ENCODE assay signal across 8 mouse cellular contexts in the genomic region with DNA sequence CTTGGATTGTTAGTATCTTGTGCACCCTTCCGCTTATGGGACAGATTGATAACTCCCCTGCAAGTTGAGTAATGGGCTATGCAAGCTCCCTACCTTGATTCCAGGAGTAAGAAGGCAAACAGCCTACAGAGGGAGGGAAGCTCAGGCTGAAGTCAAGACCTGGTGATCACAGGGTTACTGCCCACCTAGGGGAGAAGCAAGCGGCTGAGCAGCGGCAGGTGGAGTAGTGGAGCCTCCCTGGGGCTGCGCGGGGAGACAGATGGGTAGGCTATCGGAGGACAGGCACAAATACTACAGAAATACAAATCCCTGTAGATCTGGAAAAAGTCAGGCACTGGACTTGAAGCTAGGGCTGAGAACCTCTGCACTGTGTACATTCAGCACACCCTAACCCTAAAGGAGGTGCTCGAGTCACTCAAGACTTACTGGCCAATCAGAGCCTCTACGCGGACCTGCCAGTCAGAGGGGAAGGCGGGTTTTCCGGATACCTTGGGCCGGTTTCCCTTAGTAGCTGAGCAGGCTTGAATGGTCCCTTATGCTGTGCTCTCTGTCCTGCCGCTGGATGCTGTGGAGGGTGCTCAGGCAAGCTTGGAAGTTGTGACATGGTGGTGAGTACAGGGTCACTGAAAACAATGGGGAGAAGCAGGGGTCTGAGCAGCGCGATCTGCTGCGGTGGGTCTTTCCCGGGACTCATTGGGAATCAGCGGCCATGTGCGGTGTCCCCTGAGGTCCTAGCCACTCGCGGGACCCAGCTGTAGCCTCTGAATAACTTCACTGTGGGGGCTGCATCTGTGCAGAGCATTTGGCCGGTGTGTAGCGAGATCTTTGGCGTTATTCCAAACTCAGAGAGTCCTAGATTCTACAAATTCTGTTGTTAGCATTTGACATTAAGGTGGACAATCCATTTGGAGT. TPM values are rescaled to one million over a fixed set of nuclear protein-coding genes. Genes with fewer than 3 reads are reported as not detected.
A peak's percentile ranks its signal among the peaks of the same experiment; 100 is the strongest.
DNase-seq lines count a peak whose midpoint lies in the region; ATAC-seq and TF ChIP-seq lines count a peak whose summit lies in the region.
"Not testable (repeated sequence)": the region's sequence is repeated elsewhere in the genome, so short reads cannot be mapped to it uniquely, and the experiment has no call there.

A gene (plus strand): TSS at position 496 of the 912 bp plus-strand sequence.

- not testable (repeated sequence) for H3K9ac ChIP-seq in hindbrain, embryonic 15.5 days

- no CpG with 5 or more reads among the region's 24 CpGs for WGBS in hindbrain, embryonic 15.5 days

- DNase-seq in Patski (ENCODE audit: low read depth, low spot score) = not testable (repeated sequence)
- peak; percentile 81 to 87 for DNase-seq in cerebellum, postnatal 10 days
- DNase-seq in frontal cortex, postnatal 36 days (ENCODE audit: low spot score in 2 of 2) = peak; percentile 77 to 83
- peak; percentile 54 to 71 for DNase-seq in layer of hippocampus, postnatal 25 days (ENCODE audit: extremely low spot score in 1 of 2, low spot score in 1 of 2)
- peak; percentile 81 for DNase-seq in lung, postnatal 14 days
- DNase-seq in ovary, postnatal 36 days (ENCODE audit: low spot score) = peak; percentile 78
- DNase-seq in thymus, postnatal 25 days = peak; percentile 81

- H3K9me3 ChIP-seq in hindbrain, embryonic 15.5 days = not testable (repeated sequence)

- not testable (repeated sequence) for H3K27ac ChIP-seq in hindbrain, embryonic 15.5 days (replicated peaks)

- CTCF ChIA-PET in Patski (lab: Charles Lee) = not testable (repeated sequence)

- not testable (repeated sequence) for TF ChIP-seq CTCF in Patski (IDR thresholded peaks at IDR 0.05)

- ATAC-seq in Patski = peak; percentile 85
- not testable (repeated sequence) for ATAC-seq in hindbrain, embryonic 15.5 days (ENCODE audit: low FRiP score, low read depth)

- not testable (repeated sequence) for H3K4me2 ChIP-seq in hindbrain, embryonic 15.5 days

- in situ Hi-C loops in Patski (cut with MboI; ENCODE audit: low pct_unique_long_range_greater_than_20kb) = not testable (repeated sequence)

- POLR2A ChIA-PET in Patski (lab: Charles Lee) = not testable (repeated sequence)

- H3K36me3 ChIP-seq in hindbrain, embryonic 15.5 days = not testable (repeated sequence)

- not testable (repeated sequence) for H3K27me3 ChIP-seq in Patski; hindbrain, embryonic 15.5 days

- H3K4me3 ChIP-seq in hindbrain, embryonic 15.5 days = not testable (repeated sequence)

- H3K4me1 ChIP-seq in hindbrain, embryonic 15.5 days (replicated peaks) = not testable (repeated sequence)

RNA-seq across cellular contexts. Expression of the gene that starts here (rescaled TPM):
- polyA plus RNA-seq in Patski (2021) = 9.0 TPM
- 20.3 and 20.5 TPM in 2 replicates for polyA plus RNA-seq in hindbrain, embryonic 15.5 days (2015; fragmentation: Nextera tagmentation; extraction: Ambion mirVana)
- 10 to 100 TPM; 46.9 to 62.7 TPM for total RNA-seq in layer of hippocampus, postnatal 25 days (2021)
